Mouse (Mus musculus): ENCODE data around the gene Hhex. TPM values are rescaled to one million over a fixed set of nuclear protein-coding genes. Genes with fewer than 3 reads are reported as not detected.

The Hhex gene
- total RNA-seq (2021), result 1 to 10 TPM; 2.2 to 3.4 TPM
- long read RNA-seq, experiment 1, partial matches to known transcripts, result 0 of 4 reads
- long read RNA-seq, experiment 1, other reads (novel, unspliced or antisense), result 0 of 4 reads
- long read RNA-seq, experiment 2, partial matches to known transcripts, result 0 of 1 reads
- long read RNA-seq, experiment 2, other reads (novel, unspliced or antisense), result 0 of 1 reads

DNA sequence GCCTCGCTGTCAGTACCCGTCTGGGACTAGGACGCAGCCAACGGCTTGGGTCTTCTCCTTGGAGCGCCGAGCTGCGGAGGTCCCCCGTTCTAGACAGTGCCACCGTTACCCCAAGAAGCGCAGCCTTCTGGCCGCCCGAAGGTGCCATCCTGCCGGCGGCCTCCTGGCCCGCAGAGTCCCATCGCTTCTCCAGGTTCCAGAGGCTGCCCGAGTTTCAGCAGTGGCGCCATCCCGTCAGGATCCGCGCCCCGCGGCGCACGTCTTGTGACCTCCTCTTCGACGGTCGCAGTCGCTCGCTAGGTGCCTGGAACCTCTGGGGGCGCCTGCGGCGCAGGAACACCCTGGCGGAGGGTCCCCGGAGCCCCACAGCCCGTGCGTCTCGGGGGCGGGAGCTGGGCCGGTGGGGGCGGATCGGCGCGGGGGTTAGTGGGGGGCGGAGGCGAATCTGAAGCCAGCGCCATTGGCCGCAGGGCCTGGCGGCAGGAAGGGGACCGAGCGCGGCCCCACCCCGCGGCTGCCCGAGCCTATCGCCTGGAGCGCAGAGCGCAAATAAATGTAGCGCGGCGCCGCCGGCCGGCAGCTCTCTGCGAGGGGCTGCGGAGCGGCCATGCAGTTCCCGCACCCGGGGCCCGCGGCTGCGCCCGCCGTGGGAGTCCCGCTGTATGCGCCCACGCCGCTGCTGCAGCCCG is at the start of gene Hhex:
TSS of gene Hhex (plus strand) at position 548 of the 689 bp plus-strand sequence.
- intact Hi-C loops (cut with DNase I), result no loop called here
- peak; percentile 28 to 46 for DNase-seq (ENCODE audit: low spot score in 2 of 2)

- no peak for DNase-seq (ENCODE audit: low spot score in 2 of 2)
- intact Hi-C loops (cut with DNase I), result no loop called here
These were observed 48.5 kb upstream of the Hhex start for GRCm38 (mm10) chr19:37386126-37386525.

- intact Hi-C loops (cut with DNase I), result no loop called here
- no peak for DNase-seq (ENCODE audit: low spot score in 2 of 2)
These were observed 42.7 kb upstream of the Hhex start for GRCm38 (mm10) chr19:37391869-37392268.

DNA sequence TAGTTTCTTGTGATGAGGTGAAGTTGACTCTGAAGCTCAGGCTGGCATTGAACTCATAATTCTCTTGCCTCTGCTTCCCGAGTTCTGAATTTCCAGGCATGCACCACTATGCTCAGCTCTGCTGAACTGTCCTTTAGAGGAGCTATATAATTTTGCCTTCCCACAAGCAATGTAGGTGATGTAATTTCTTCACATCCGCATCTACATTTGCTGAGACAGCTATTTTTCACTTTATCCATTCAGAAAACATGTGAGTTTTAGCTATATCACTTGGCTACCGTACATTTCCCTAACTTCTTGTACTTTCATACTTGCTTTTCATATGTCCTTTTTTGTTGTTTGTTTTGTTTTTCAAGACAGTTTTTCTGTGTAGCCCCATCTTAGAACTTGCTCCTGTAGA is 38.3 kb upstream of the Hhex start:
- no peak for DNase-seq (ENCODE audit: low spot score in 2 of 2)
- intact Hi-C loops (cut with DNase I), result no loop called here

- intact Hi-C loops (cut with DNase I), result no loop called here
- DNase-seq (ENCODE audit: low spot score in 2 of 2), result no peak
These were observed 33.7 kb upstream of the Hhex start for GRCm38 (mm10) chr19:37400936-37401335.

DNA sequence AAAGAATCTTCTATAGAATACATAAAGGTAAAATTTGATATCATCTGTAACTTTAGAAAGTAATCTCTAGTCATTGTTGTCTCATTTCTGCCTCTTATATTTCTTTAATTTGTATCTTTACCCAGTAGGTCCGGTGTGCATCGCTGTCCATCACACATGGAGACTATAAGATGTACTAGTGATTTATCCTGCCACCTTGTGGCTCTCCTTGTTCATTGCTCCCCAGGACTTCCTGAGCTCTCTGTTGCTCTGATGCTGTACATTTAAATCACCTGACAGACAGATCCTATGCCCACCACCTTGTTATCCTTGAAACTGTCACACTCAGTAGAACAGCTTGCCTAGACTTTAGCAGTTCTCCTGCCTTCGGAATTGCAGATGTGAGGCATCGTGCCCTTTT is 16.3 kb upstream of the Hhex start:
- peak; percentile 55 to 58 for DNase-seq (ENCODE audit: low spot score in 2 of 2)
- intact Hi-C loops (cut with DNase I), result no loop called here

- DNase-seq (ENCODE audit: low spot score in 2 of 2), result peak; percentile 58 to 70
- intact Hi-C loops (cut with DNase I), result no loop called here
These were observed 15.0 kb upstream of the Hhex start for GRCm38 (mm10) chr19:37419613-37420012.

DNA sequence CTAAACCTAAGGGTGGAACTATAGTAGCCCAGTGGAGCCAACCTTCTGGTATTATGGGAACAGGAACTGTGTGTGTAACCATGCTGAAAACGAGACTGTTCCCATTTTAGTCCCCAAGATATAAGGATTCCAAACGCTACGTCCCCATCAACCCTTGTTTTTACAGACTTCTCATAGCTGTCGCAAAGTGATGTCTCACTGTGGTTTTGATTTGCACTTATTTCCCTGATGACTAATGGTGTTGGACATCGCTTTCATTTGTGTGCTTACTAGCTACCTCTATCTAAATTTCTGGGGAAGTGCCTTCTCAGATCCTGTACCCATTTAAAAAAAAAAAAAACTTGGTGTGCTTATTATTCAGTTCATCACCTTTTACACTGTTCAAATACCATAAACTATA is 6.0 kb upstream of the Hhex start:
- no peak for DNase-seq (ENCODE audit: low spot score in 2 of 2)
- intact Hi-C loops (cut with DNase I), result no loop called here

GRCm38 (mm10) chr19:37431139-37431756 is 3.4 kb upstream of the Hhex start:
- intact Hi-C loops (cut with DNase I), result no loop called here
- no peak for DNase-seq (ENCODE audit: low spot score in 2 of 2)

DNA sequence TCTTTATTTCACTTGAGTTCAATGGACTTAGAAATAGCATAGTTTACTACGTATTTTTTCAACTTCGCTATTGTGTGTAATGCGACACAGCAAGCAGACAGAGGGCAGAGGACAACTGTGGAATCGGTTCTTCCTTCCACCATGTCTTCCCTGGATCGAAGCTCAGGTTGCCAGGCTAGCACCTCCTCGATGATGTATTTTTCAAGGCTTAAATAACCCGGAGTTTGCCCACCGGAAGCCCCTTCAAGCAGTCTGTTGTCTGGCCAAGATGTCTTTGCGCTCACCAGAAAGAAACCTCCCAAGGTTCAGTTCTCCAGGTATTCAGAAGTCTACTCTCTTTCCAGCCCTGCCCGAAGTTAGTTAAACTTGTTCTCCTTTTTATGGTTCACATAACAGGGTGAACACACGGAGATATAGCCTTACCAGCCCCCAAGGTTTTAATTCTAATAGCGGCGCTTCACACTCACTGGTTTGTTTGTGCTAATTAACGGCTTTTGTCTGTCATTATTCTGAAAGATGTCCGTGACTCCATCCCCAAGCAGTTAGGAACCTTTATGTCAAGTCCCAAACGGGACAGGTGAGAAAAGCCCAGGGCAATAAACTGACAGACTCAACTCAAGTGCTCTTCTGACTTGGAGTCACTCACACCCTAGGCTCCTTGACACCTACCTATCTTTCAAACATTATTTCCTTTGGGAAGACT is 1.6 kb upstream of the Hhex start:
- DNase-seq (ENCODE audit: low spot score in 2 of 2), result no peak
- intact Hi-C loops (cut with DNase I), result no loop called here

DNA sequence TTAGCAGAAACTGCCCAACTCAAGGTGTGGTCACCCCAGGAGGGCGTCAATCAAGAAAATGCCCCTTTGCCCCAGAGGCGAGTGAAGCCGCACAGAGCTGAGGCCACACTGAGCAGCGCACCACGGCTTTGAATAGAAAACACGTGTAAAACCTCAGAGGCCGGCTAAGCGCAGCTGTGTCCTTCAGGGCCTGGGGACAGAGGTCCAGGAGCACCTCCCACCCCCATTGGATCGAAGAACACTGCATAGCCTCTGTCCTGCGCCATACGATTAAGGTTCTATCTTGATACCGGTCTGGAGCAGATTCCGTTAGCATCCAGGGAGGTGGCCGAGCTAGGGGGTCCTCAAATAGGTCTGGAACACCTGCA is 731 bp upstream of the Hhex start:
- no peak for DNase-seq (ENCODE audit: low spot score in 2 of 2)
- intact Hi-C loops (cut with DNase I), result no loop called here

- peak in 1 of 2 experiments; percentile 3 for DNase-seq (ENCODE audit: low spot score in 2 of 2)
- intact Hi-C loops (cut with DNase I), result no loop called here
These were observed 637 bp downstream of the Hhex start for GRCm38 (mm10) chr19:37435041-37435852.

DNA sequence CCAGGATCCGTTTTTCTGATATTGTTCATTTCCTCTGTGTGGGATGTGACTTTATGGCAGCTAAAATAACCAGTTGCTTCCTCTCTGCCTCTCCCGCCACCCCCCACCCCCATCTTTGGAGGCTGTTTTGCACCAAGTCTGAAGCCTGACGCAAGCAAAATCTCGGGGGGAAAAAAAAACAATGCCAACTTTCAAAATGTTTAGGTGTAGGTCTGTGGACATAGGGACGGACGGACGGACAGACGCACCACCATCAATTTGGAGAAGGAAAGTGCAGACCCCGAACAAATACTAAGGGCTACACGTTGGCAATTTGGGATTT is 1.2 kb downstream of the Hhex start:
- intact Hi-C loops (cut with DNase I), result no loop called here
- no peak for DNase-seq (ENCODE audit: low spot score in 2 of 2)

DNA sequence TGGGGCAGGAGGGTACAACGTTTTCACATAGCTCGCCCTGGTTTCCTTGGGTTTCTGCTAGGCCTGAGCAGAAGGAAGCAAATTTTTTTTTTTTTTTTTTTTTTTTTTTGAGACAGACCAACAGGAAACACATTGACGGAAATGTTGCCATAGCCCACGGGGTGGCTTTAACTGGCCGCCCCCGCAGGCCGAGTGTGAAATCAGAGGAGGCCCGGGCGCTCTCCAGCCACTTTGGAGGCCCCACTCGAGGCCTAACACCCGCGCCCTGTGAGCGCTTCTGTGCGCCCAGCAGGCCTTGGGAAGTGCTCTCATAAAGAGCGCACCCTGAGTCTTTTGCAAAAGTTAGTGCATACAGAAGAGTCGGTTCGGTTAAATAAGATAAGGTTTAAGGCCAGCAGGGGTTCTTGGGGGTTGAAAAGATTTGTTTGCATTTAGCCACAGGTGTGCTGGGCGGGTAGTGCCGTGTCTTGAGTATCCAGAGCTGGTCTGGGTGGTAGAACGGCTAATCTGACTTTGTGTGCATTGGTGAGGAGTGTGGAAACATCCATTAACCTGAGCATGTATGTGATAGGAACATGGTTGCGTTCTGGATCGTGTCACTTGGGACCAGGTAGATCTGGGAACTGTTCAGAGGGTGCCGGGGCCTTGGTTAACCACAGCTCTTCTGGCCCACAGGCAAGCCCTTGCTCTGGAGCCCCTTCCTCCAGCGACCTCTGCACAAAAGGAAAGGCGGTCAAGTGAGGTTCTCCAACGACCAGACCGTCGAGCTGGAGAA is 2.1 kb downstream of the Hhex start:
- intact Hi-C loops (cut with DNase I), result no loop called here
- peak; percentile 18 to 30 for DNase-seq (ENCODE audit: low spot score in 2 of 2)

DNA sequence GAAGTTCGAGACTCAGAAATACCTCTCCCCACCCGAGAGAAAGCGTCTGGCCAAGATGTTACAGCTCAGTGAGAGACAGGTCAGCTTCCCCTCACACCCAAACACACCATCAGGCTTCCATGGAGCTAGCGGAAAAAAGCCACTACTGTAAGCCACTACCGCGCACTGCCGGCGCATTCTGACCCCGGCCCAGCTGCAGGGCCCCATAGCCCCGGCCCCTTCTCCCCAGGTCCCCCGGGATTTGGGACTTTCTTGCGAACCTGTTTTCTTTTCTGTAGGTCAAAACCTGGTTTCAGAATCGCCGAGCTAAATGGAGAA is 2.6 kb downstream of the Hhex start:
- intact Hi-C loops (cut with DNase I), result no loop called here
- DNase-seq (ENCODE audit: low spot score in 2 of 2), result no peak

- intact Hi-C loops (cut with DNase I), result no loop called here
- no peak for DNase-seq (ENCODE audit: low spot score in 2 of 2)
These were observed 5.6 kb downstream of the Hhex start for GRCm38 (mm10) chr19:37440181-37440580.

DNA sequence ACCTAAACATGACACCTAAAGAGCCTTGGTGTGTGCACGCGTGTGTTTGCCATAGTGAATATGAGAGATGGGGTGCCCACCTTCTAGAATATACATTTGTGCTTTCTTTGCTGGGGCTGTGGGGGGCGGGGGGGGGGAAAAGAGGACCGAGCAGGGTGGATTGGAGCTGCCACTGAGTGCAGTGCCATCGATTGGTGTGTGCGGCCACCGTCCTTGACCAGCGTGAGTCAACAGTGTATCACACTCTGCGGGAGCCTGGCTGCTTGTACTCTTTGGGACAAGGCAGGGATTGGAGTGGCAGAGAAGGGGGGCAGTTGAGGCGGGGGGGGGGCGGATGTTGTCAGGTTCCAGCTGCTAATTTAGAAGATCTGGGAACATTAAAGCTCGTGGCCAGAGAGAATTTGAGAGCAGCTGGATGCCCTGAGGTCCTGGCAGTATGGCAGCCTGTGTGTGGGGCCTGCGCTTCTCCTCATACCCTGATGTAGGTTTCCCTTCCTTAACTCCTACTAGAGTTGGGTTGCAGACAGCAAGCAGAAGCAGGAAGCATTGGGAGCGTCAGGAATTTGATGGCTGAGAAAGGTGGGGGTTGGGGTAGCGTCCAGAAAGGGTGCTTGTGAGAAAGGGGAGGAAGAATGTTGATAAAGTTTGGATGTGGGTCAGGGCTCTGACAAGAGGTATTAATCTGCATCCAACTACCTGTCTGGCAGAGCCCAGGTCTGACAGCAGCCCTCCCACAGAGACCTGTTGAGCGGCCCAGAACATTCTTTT is 6.3 kb downstream of the Hhex start:
- no peak for DNase-seq (ENCODE audit: low spot score in 2 of 2)
- intact Hi-C loops (cut with DNase I), result no loop called here

DNA sequence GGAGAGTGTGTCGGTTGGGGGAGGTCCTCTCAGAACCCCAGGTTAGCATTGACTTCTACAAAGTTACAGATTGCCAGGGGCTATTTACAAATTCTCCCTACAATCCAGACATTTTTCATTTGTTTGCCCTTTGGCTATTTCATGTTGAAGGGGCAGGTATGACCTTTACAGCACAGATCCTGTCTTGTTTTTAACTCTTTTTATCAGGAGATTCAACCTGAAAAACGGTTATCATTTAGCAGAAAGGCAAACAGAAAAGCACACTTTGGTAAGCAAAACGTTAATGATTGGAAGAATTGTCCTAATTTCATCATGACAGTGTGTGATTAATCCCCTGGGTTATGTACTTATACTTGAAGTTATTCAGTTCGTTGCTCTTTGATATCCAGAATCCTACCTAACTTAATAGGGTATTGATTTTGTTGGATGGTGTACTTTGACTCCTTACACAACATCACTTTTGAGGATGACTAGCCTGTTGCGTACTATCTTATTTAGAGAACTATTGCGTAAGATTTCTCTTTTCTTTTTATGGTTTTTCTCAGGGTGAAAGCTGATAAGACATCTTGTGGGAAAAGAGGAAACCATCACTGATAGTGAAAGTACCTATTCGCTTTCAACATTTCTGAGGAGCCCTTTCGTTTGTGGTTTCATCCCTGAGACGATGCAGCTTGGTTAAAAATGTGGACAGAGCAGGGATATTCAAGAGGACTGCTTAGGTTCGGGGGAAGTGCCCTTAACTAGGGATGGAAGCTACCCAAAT is 8.1 kb downstream of the Hhex start:
- DNase-seq (ENCODE audit: low spot score in 2 of 2), result no peak
- intact Hi-C loops (cut with DNase I), result no loop called here

Measured in left cerebral cortex, postnatal 14 days (tissue).